Mouse (Mus musculus): ENCODE results near the gene Myo10. TPM values are rescaled to one million over a fixed set of nuclear protein-coding genes. Genes with fewer than 3 reads are reported as not detected.

Myo10 gene
- polyA plus RNA-seq, 1 experiment from 2014 or later, result 25.8 TPM

DNA sequence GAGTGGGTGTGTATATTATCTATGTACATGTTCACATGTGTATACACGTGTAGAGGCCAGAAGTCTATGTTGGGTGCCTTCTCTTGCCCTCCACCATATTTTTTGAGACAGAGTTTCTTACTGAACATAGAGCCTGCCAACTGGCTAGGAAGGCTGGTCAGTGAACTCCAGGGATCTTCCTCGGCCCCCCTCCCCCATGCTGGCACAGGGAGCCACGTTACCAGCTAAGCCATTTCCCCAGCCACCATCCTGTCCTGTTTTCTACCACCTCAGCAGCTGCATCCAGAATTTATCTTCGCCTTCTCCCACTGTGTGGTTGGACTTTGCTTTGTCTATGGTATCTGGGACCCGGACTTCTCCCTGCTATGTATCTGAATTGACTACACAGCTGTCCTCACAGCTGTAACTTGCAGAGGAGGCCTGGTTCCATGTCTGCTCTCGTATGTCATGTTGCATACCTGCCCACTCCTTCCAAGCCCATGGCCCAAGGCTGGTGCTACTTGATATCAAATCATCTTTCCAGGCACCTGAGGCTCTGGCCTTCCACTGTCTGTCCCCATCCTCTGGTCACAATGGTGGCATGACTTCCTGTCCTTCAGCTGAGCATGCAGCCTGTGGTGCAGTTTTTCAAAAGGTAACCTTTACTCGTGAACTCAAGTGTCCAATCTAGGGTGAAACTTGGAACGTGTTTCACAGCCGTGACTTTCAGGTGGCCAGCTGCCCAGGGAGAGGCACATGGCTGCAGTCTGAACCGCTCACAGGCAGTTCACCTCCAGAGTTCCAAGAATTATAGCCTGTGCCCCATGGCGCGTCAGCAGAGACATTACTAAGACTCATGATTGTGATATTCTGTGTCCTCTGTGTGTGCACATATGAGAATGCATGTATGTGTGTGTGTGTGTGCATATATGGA lies 18.8 kb downstream of the Myo10 start:
- H3K27ac ChIP-seq, result peak overlapping the region; percentile 63
- peaks cover 37% of the 10 kb centered on the region for H3K4me1 ChIP-seq (replicated peaks; ENCODE audit: insufficient read depth, low read length)
- H3K9ac ChIP-seq (ENCODE audit: low read depth, low read length), result no peak overlapping the region
- DNase-seq (ENCODE audit: low spot score) (no peak), ATAC-seq (replicated peaks; ENCODE audit: low FRiP score, low read depth) (peak; percentile 27; the same call in 1 of the 2 replicates)
- H3K36me3 ChIP-seq (ENCODE audit: insufficient read depth, low read length), result no peaks in the 10 kb centered on the region
- H3K9me3 ChIP-seq (replicated peaks; ENCODE audit: low read length), result no peaks in the 10 kb centered on the region
- no peak for TF ChIP-seq CTCF (IDR thresholded peaks at IDR 0.05; ENCODE audit: low read depth)
- H3K27me3 ChIP-seq (ENCODE audit: insufficient read depth, low read length), result no peaks in the 10 kb centered on the region
- H3K4me3 ChIP-seq (replicated peaks; ENCODE audit: low read depth, low read length), result no peak overlapping the region
- 55% methylated on average over 12 of the region's 12 CpGs for WGBS
- H3K4me2 ChIP-seq (ENCODE audit: low read length), result no peak overlapping the region

GRCm38 (mm10) chr15:25642214-25643058 lies 20.1 kb downstream of the Myo10 start:
- Histone ChIP-seq H3K4me3 (replicated peaks; ENCODE audit: low read depth, low read length) (no peak overlapping the region), H3K36me3 (ENCODE audit: insufficient read depth, low read length) (no peaks in the 10 kb centered on the region), H3K27ac (peak overlapping the region; percentile 73), H3K9ac (ENCODE audit: low read depth, low read length) (no peak overlapping the region), H3K4me1 (replicated peaks; ENCODE audit: insufficient read depth, low read length) (peaks cover 37% of the 10 kb centered on the region), H3K4me2 (ENCODE audit: low read length) (no peak overlapping the region), H3K27me3 (ENCODE audit: insufficient read depth, low read length) (no peaks in the 10 kb centered on the region), H3K9me3 (replicated peaks; ENCODE audit: low read length) (no peaks in the 10 kb centered on the region)
- DNase-seq (ENCODE audit: low spot score) (peak; percentile 45), ATAC-seq (replicated peaks; ENCODE audit: low FRiP score, low read depth) (no peak; the same call in 1 of the 2 replicates)
- 21% methylated on average over 9 of the region's 9 CpGs for WGBS
- TF ChIP-seq CTCF (IDR thresholded peaks at IDR 0.05; ENCODE audit: low read depth), result no peak

- no peak overlapping the region for H3K9ac ChIP-seq (ENCODE audit: low read depth, low read length)
- 0 out of 2 replicates have a peak, but pooled peaks cover 4% of the 10 kb centered on the region for H3K9me3 ChIP-seq (replicated peaks; ENCODE audit: low read length)
- H3K27me3 ChIP-seq (ENCODE audit: insufficient read depth, low read length), result no peaks in the 10 kb centered on the region
- no peaks in the 10 kb centered on the region for H3K36me3 ChIP-seq (ENCODE audit: insufficient read depth, low read length)
- no peak overlapping the region for H3K27ac ChIP-seq
- 0 out of 2 replicates have a peak, but pooled peaks have one; percentile 19 for ATAC-seq (replicated peaks; ENCODE audit: low FRiP score, low read depth)
- TF ChIP-seq CTCF (IDR thresholded peaks at IDR 0.05; ENCODE audit: low read depth), result no peak
- H3K4me2 ChIP-seq (ENCODE audit: low read length), result no peak overlapping the region
- H3K4me1 ChIP-seq (replicated peaks; ENCODE audit: insufficient read depth, low read length), result peaks cover 42% of the 10 kb centered on the region
- peak; percentile 84 for DNase-seq (ENCODE audit: low spot score)
- WGBS, result 60% methylated on average over 4 of the region's 4 CpGs
- H3K4me3 ChIP-seq (replicated peaks; ENCODE audit: low read depth, low read length), result no peak overlapping the region
Observed at GRCm38 (mm10) chr15:25645862-25646261, 23.5 kb downstream of the Myo10 start.

DNA sequence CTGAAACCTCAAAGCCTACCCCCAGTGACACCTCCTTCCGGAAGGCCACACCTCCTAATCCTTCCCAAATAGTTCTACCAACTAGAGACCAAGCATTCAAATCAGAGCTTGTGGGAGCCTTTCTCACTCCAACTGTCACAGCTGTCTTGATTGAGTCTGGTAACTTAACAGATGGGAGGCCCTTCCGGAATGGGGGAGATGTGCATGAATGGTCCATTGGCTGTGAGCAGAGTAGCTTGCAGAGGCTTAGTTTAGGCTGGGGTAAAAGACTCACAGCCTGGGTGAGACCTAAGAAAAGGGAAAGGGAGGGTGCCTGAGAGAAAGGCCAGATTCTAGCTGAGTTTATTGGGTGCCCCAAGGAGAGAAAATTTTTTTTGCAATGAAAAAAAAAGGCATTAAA lies 26.0 kb downstream of the Myo10 start:
- DNase-seq (ENCODE audit: low spot score) (peak; percentile 64), ATAC-seq (replicated peaks; ENCODE audit: low FRiP score, low read depth) (peak; percentile 42; the same call in 1 of the 2 replicates)
- H3K27ac ChIP-seq, result no peak overlapping the region
- H3K4me3 ChIP-seq (replicated peaks; ENCODE audit: low read depth, low read length), result no peak overlapping the region
- H3K36me3 ChIP-seq (ENCODE audit: insufficient read depth, low read length), result no peaks in the 10 kb centered on the region
- no peak for TF ChIP-seq CTCF (IDR thresholded peaks at IDR 0.05; ENCODE audit: low read depth)
- 63% methylated on average over 2 of the region's 2 CpGs for WGBS
- H3K27me3 ChIP-seq (ENCODE audit: insufficient read depth, low read length), result no peaks in the 10 kb centered on the region
- H3K9ac ChIP-seq (ENCODE audit: low read depth, low read length), result no peak overlapping the region
- no peak overlapping the region for H3K4me2 ChIP-seq (ENCODE audit: low read length)
- H3K9me3 ChIP-seq (replicated peaks; ENCODE audit: low read length), result 0 out of 2 replicates have a peak, but pooled peaks cover 4% of the 10 kb centered on the region
- peaks cover 40% of the 10 kb centered on the region for H3K4me1 ChIP-seq (replicated peaks; ENCODE audit: insufficient read depth, low read length)

DNA sequence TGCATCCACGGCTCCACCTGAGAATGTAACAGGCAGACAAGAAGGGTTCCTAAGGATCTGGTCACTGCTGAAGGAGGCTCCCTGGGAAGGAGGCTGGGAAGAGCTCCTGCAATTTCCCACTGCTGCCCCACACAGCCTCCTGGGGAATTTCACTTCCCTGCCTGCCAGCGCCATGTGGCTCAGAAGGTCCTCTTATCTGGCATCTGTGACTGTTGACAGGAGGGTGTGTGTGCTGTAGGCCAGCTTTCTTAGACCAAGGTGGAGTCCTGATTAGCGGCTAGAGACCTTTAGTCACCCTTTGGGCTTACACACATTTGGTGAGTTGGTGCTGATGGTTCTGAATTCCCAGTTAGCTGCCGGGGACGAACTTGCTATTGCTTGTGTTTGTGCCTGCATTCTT lies 28.0 kb downstream of the Myo10 start:
- Histone ChIP-seq H3K27ac (no peak overlapping the region), H3K4me1 (replicated peaks; ENCODE audit: insufficient read depth, low read length) (peaks cover 36% of the 10 kb centered on the region), H3K9ac (ENCODE audit: low read depth, low read length) (no peak overlapping the region), H3K9me3 (replicated peaks; ENCODE audit: low read length) (0 out of 2 replicates have a peak, but pooled peaks cover 4% of the 10 kb centered on the region), H3K4me2 (ENCODE audit: low read length) (no peak overlapping the region), H3K27me3 (ENCODE audit: insufficient read depth, low read length) (no peaks in the 10 kb centered on the region), H3K36me3 (ENCODE audit: insufficient read depth, low read length) (no peaks in the 10 kb centered on the region), H3K4me3 (replicated peaks; ENCODE audit: low read depth, low read length) (no peak overlapping the region)
- TF ChIP-seq CTCF (IDR thresholded peaks at IDR 0.05; ENCODE audit: low read depth), result no peak
- ATAC-seq (replicated peaks; ENCODE audit: low FRiP score, low read depth) (no peak), DNase-seq (ENCODE audit: low spot score) (no peak)
- 56% methylated on average over 5 of the region's 5 CpGs for WGBS

- 0 out of 2 replicates have a peak, but pooled peaks cover 4% of the 10 kb centered on the region for H3K9me3 ChIP-seq (replicated peaks; ENCODE audit: low read length)
- H3K4me1 ChIP-seq (replicated peaks; ENCODE audit: insufficient read depth, low read length), result peaks cover 36% of the 10 kb centered on the region
- TF ChIP-seq CTCF (IDR thresholded peaks at IDR 0.05; ENCODE audit: low read depth), result no peak
- no peaks in the 10 kb centered on the region for H3K36me3 ChIP-seq (ENCODE audit: insufficient read depth, low read length)
- H3K27me3 ChIP-seq (ENCODE audit: insufficient read depth, low read length), result no peaks in the 10 kb centered on the region
- ATAC-seq (replicated peaks; ENCODE audit: low FRiP score, low read depth) (no peak), DNase-seq (ENCODE audit: low spot score) (no peak)
- no peak overlapping the region for H3K4me3 ChIP-seq (replicated peaks; ENCODE audit: low read depth, low read length)
- no peak overlapping the region for H3K27ac ChIP-seq
- no peak overlapping the region for H3K4me2 ChIP-seq (ENCODE audit: low read length)
- H3K9ac ChIP-seq (ENCODE audit: low read depth, low read length), result no peak overlapping the region
- 41% methylated on average over 7 of the region's 7 CpGs for WGBS
Observed at GRCm38 (mm10) chr15:25651820-25652219, 29.5 kb downstream of the Myo10 start.
